Mouse (Mus musculus) erythroblast, adult 5-6 weeks (primary cell): ENCODE results near the gene Slc12a1. TPM values are rescaled to one million over a fixed set of nuclear protein-coding genes. Genes with fewer than 3 reads are reported as not detected.
"Not testable (repeated sequence)": the region's sequence is repeated elsewhere in the genome, so short reads cannot be mapped to it uniquely, and the experiment has no call there.

Experiments used
- ATAC-seq: replicated peaks from 2 replicates; pipeline ENCODE4 v1.8.0; 2016; ENCODE audit warnings: moderate number of reproducible peaks, mild to moderate bottlenecking, moderate TSS enrichment, inconsistent platforms; ENCODE audit not compliant: poor library complexity, low FRiP score, severe bottlenecking
- total RNA-seq, 2 experiments: library from RNA; stranded (forward) in 1 of 2; stranded (reverse) in 1 of 2; fragments of 150-400 nt in 1 of 2; fragments of 200-764, 138-1000 nt in 1 of 2; gene quantifications; 2 replicates each; pipeline versions ENCODE4 v1.2.3 to v1.2.4; 2015 to 2017; ENCODE audit warnings: low replicate concordance in 2 of 2

Slc12a1 gene
- total RNA-seq (2015; ENCODE audit: low replicate concordance) (not detected in 2 replicates), total RNA-seq (2017; ENCODE audit: low replicate concordance) (not detected in 2 replicates)

GRCm38 (mm10) chr2:125152388-125152787 lies at the start of gene Slc12a1:
Gene Slc12a1, plus strand, starts transcription at chr2:125152505.
- ATAC-seq = no peak

GRCm38 (mm10) chr2:125104491-125104890 lies 47.8 kb upstream of the Slc12a1 start:
- ATAC-seq = not testable (repeated sequence)

- not testable (repeated sequence) for ATAC-seq
These were observed 45.8 kb upstream of the Slc12a1 start for GRCm38 (mm10) chr2:125106536-125106935.

GRCm38 (mm10) chr2:125119381-125120110 lies 32.8 kb upstream of the Slc12a1 start:
- ATAC-seq = no peak

- ATAC-seq = no peak
These were observed 30.0 kb upstream of the Slc12a1 start for GRCm38 (mm10) chr2:125122288-125122623.

- peak; percentile 54 for ATAC-seq
These were observed 29.5 kb upstream of the Slc12a1 start for GRCm38 (mm10) chr2:125122624-125123476.

GRCm38 (mm10) chr2:125123477-125123852 lies 28.8 kb upstream of the Slc12a1 start, which contains the start of gene Myef2:
Gene Myef2, minus strand, starts transcription at chr2:125123661.
- ATAC-seq = peak; percentile 95

- ATAC-seq = no peak
These were observed 26.5 kb upstream of the Slc12a1 start for GRCm38 (mm10) chr2:125125824-125126223.

GRCm38 (mm10) chr2:125126792-125127191 lies 25.5 kb upstream of the Slc12a1 start:
- no peak for ATAC-seq

- no peak for ATAC-seq
These were observed 18.2 kb upstream of the Slc12a1 start for GRCm38 (mm10) chr2:125134113-125134512.

GRCm38 (mm10) chr2:125135903-125136811 lies 16.1 kb upstream of the Slc12a1 start, which contains the start of gene Ctxn2:
Gene Ctxn2, plus strand, starts transcription at chr2:125136692.
- no peak for ATAC-seq

GRCm38 (mm10) chr2:125136846-125137245 lies 15.5 kb upstream of the Slc12a1 start:
- no peak for ATAC-seq

GRCm38 (mm10) chr2:125142336-125142735 lies 10.0 kb upstream of the Slc12a1 start:
- ATAC-seq = no peak

GRCm38 (mm10) chr2:125154294-125154693 lies 2.0 kb downstream of the Slc12a1 start:
- no peak for ATAC-seq

- no peak for ATAC-seq
These were observed 3.2 kb downstream of the Slc12a1 start for GRCm38 (mm10) chr2:125155504-125155903.

- ATAC-seq = no peak
These were observed 9.7 kb downstream of the Slc12a1 start for GRCm38 (mm10) chr2:125162012-125162470.

- ATAC-seq = no peak
These were observed 26.0 kb downstream of the Slc12a1 start for GRCm38 (mm10) chr2:125178225-125178798.

GRCm38 (mm10) chr2:125187904-125188303 lies 35.6 kb downstream of the Slc12a1 start:
- ATAC-seq = no peak

- peak; percentile 65; the same call in 1 of the 2 replicates for ATAC-seq
These were observed 36.9 kb downstream of the Slc12a1 start for GRCm38 (mm10) chr2:125189197-125189596.
